Mouse (Mus musculus): Measurements from ENCODE around the gene Oprd1.

Oprd1 gene

GRCm38 (mm10) chr4:132080492-132080983 is 63.7 kb downstream of the Oprd1 start:
- no peak for DNase-seq (ENCODE audit: low read depth, low spot score)

- no peak for DNase-seq (ENCODE audit: low read depth, low spot score)
Observed at GRCm38 (mm10) chr4:132079555-132080275, 64.6 kb downstream of the Oprd1 start.

GRCm38 (mm10) chr4:132078296-132078714 is 66.0 kb downstream of the Oprd1 start:
- no peak for DNase-seq (ENCODE audit: low read depth, low spot score)

DNA sequence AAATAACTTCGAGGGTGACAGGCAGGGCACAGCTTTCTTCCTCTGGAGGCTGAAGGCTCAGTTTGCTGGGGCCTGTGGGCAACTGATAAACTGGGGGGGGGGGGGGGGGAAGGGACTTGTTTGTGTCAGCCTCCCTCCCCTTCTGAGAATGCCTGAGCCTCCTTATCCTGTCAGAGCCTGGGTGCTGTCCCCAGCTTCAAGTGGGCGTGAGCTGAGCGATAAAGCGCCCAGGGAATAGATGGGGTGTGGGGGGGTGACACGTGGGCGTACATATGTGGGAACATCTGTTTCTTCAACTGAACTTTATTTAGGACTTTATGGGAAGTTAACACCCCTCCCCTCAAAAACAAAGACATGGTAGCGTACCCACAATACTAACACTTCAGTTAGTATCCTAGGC is 66.8 kb downstream of the Oprd1 start:
- no peak for DNase-seq (ENCODE audit: low read depth, low spot score)

DNA sequence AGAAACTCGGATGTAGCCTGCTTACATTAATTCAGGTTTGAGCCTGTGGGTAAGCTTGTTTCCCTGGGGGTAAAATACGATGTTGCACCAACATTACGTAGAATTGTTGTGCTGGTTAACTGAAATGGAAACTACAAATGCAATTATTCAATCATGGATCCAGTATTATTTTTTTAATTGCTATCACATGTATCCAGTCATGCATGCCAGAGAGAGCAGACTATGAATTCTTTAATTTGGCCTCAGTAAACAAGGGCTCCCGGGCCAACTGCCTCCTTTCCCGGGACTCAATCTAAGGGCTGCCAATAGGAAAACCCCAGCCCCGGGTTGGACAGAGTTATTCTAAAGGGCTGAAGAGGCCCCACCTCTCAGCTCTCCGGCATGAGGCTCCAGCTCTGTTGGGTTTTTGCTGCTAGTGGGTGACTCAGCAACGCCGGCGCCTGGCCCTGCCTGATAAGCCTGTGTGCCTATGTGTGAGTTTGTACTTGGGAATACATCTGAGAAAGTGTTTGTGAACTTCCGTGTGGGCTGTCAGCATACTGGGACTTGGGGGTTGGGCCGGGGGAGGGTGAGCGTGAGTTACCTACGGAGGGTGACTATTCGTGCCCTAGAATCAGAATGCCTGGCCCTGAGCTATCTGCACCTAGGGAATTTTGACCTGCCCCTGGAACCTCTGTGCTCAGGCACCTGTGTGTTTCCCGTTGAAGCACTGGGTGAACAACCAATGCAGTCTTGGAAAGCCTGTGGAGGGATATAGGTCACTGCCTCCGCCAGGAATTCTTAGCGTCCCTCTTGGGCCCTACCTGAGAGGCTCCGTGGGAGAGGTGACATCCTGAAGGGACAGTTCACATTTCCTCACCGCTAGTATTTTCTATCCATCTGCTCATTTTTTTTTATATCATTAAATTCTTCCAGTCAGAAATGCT is 67.5 kb downstream of the Oprd1 start:
- DNase-seq (ENCODE audit: low read depth, low spot score) = no peak

DNA sequence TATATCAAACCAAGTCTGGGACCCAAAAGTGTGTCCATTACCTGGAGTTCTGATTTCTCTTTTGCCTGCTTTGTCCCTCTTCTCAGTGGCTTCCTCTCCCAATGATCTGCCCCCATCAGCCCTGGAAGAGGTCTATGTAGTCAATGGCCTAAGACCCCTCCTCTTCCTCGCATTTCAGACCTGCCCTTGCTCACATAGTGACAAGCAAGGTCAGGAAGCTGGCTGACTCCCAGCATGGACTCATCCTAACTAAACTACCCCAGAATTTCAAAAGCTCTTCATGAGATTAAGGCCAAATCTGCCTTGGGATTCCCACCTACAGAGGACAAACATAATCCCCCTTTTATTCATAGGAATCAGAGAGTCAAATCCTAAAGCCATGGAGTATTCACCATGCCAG is 68.5 kb downstream of the Oprd1 start:
- no peak for DNase-seq (ENCODE audit: low read depth, low spot score)

GRCm38 (mm10) chr4:132074933-132075769 is 69.1 kb downstream of the Oprd1 start, which contains the start of gene Epb41:
Gene Epb41, minus strand, starts transcription at chr4:132075321.
- peak; percentile 63 for DNase-seq (ENCODE audit: low read depth, low spot score)

GRCm38 (mm10) chr4:132074077-132074932 is 70.0 kb downstream of the Oprd1 start, which contains the start of gene Gm10300:
Gene Gm10300, plus strand, starts transcription at chr4:132074697.
- no peak for DNase-seq (ENCODE audit: low read depth, low spot score)

- DNase-seq (ENCODE audit: low read depth, low spot score) = no peak
Observed at GRCm38 (mm10) chr4:132072946-132073345, 71.3 kb downstream of the Oprd1 start.

DNA sequence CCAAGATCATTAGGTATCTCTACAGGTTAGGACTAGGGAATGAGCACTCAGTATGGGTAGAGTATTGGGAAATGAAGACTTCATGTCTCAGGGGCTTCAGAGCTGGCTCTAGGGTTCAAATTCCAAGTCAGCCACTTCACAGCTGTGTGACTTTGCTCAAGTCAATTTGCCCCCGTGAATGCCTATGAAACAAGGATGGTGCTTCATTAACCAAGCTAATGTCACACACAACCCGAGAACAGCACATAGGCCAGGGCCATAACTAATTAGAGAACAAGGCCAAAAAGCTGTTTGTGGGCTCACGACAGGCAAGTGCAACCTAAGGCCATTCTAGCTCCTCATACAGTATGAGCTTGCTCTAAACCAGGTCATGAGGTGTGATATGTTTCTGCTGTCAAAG is 72.1 kb downstream of the Oprd1 start:
- DNase-seq (ENCODE audit: low read depth, low spot score) = no peak

- DNase-seq (ENCODE audit: low read depth, low spot score) = no peak
Observed at GRCm38 (mm10) chr4:132071674-132072073, 72.6 kb downstream of the Oprd1 start.

DNA sequence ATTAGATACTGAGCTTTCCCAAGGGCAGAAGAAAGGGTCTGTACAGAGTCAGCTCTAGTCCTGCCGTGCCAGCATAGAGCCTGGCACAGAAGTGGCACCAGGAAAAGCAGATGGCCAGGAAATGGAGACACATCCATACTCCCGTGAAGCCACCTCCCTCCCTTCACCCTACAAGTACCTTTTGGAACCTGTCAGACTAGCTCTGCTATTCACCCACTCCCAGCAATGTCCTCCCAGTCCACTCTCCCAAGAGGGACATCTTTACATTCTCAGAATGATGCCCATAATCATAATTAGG is 76.4 kb downstream of the Oprd1 start:
- no peak for DNase-seq (ENCODE audit: low read depth, low spot score)

- DNase-seq (ENCODE audit: low read depth, low spot score) = no peak
Observed at GRCm38 (mm10) chr4:132067112-132067937, 77.0 kb downstream of the Oprd1 start.

DNA sequence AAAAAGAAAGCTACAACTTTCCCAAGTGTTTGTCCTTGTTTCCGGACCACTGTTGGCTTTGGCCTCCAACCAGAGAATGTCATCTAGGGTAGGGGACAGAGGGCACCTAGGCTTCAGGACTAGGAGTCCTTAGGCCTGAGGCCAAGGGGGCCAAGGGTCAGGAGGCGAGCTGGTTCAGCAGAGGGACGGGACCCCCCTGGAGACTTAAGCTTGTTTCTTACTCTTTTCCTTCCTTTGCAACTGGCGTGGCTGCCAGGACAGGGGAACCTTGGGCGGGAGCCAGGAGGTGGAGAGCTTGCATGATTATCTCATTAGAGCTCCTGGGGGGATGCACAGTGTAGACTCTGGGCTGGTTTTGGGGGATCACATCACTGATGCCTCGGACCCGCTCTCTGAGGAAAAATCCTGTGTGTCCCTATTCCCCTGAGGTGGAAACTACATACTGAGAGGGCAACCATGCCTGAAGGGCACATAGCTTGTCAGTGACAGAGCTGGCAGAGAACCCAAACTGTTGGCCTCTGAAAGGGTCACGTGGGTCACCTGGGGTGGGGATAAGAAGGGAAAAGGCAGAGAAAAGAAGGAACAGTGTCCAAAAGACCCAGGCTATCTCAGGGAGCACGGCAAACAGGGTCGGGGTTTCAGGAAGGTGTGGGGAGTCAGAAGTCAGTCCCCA is 78.0 kb downstream of the Oprd1 start:
- DNase-seq (ENCODE audit: low read depth, low spot score) = no peak

GRCm38 (mm10) chr4:132065578-132065977 is 78.7 kb downstream of the Oprd1 start:
- DNase-seq (ENCODE audit: low read depth, low spot score) = no peak

DNA sequence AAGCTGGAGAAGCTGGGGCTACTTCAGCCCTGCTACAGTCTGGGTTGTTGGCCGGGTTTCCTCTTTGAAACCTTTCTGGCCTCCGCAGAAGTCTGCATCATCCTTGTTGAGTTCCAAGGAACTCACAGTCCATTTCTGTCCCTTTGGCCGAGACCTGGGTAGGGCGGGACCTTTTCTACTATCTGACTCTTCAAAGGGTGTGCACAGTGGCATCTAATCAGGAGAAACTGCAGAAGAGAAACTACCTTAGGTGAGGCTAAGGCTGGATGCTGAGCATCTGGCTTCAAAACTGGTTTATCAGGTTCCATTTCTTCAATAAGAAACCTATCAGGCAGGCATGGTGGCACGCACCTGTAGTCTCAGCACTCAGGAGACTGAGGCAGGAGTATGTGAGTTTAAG is 79.7 kb downstream of the Oprd1 start:
- no peak for DNase-seq (ENCODE audit: low read depth, low spot score)

- no peak for DNase-seq (ENCODE audit: low read depth, low spot score)
Observed at GRCm38 (mm10) chr4:132062934-132063884, 81.1 kb downstream of the Oprd1 start.

GRCm38 (mm10) chr4:132062289-132062688 is 82.0 kb downstream of the Oprd1 start:
- DNase-seq (ENCODE audit: low read depth, low spot score) = no peak
